Mouse (Mus musculus) urinary bladder, postnatal 0 days (tissue): ENCODE results near the gene Cpz. TPM values are rescaled to one million over a fixed set of nuclear protein-coding genes. Genes with fewer than 3 reads are reported as not detected.

Source experiments
- polyA plus RNA-seq: library from polyadenylated mRNA; unstranded; fragments of >200 nt; fragmentation: Nextera tagmentation; extraction: Ambion mirVana; gene quantifications from 2 replicates; pipeline ENCODE4 v1.2.1, GENCODE M21; 2015

Gene Cpz
- polyA plus RNA-seq = 37.1 and 41.0 TPM in 2 replicates

GRCm38 (mm10) chr5:35525469-35526123, at the start of gene Cpz:
Gene Cpz, minus strand, starts transcription at chr5:35525698.

DNA sequence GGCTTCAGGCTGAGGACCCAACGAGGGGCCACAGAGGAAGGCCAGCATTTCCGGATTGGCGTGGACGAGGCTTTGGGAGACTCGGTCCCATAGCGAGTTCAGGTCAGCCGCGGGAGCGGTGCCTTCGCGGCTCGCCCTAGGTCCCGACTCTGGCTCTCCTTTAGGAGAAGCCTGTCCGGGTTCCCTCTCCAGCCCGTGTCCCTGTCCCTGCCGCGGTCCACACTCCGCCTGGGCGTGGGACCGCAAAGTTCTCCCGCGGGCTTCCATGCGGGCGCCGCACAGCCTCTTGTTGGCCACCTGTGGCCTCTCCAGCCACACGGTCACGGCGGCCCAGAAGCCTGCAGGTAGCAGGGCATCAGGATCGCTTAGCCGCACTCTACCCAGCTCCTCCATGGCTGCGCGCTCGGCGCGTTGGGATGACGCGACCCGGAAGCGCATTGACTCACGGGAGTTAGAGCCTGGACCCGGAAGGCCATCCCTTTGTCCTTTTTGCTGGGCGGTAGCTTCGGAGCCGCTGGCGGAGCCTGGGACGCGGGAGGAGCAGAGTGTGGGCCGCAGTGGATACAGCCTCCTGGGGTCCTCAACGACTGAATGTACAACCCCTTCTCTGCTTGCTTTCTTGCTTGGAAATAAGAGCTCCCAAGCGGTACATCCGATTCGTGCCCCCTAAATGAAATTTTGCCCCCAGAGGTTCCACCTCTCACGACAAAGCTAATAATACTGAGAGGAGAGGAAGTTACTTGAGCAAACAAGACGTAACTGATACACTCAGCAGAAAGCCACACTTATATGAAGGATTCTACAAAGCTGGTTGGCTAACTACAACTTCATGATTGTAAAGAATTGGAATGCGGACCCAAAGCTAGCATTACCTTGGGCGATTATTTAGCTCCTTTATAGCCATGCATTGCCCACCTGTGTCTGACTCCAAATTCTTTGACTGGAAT, 49.4 kb upstream of the Cpz start, which contains the start of gene Trmt44:
Gene Trmt44, minus strand, starts transcription at position 418 of the 947 bp plus-strand sequence.

Other genes with a start within 250 kb of the Cpz start
- 0.07 TPM in 1 of 2 replicates, not detected in the other for gene Adra2c, start 247.4 kb downstream of the Cpz start, polyA plus RNA-seq
- gene Hmx1, start 136.6 kb downstream of the Cpz start, polyA plus RNA-seq = not detected in 2 replicates
- 3.3 TPM in 2 replicates for gene Trmt44, start 49.4 kb upstream of the Cpz start, polyA plus RNA-seq
- gene Acox3, start 57.3 kb upstream of the Cpz start, polyA plus RNA-seq = 10.2 and 11.8 TPM in 2 replicates
- 91.3 and 96.8 TPM in 2 replicates for gene Htra3, start 154.1 kb upstream of the Cpz start, polyA plus RNA-seq
- 3.8 and 6.4 TPM in 2 replicates for gene Sh3tc1, start 214.3 kb upstream of the Cpz start, polyA plus RNA-seq
- 0.33 and 0.46 TPM in 2 replicates for gene Ablim2, start 232.2 kb upstream of the Cpz start, polyA plus RNA-seq